Comparison of ENCODE assay signal across 9 mouse cellular contexts in the genomic region with DNA sequence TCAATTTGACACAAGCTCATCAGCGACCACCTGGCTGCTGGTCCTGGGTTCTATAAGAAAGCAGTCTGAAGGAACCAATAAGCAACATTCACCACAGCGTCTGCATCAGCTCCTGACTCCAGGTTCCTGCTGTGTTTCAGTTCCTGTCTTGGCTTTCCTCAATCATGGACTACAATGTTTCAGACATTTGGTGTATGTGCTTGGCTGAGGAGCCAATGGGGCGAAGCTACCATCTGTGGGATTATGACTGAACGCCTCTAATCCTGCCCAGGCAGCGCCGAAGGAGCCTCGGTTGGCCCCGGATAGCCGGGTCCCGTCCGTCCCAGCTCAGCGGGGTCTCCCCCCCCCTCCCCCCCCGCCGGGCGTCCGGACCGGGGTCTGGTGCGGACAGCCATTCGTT. TPM values are rescaled to one million over a fixed set of nuclear protein-coding genes. Genes with fewer than 3 reads are reported as not detected.
DNase-seq lines count a peak whose midpoint lies in the region; ATAC-seq lines count a peak whose summit lies in the region.
"Had no signal": no experiment of that assay in that cellular context is flagged by ENCODE, and none has a peak within 500 bp of the region (broad histone marks: within the 10 kb centered on the region; RNA-seq: fewer than 3 reads in every experiment).

No protein-coding gene starts in this region.

- no peak overlapping the region for H3K4me3 ChIP-seq in midbrain, embryonic 13.5 days (replicated peaks)
- no peak overlapping the region for H3K4me3 ChIP-seq in forebrain, embryonic 13.5 days
- H3K4me3 ChIP-seq: limb, embryonic 15.5 days had no signal

- H3K27ac ChIP-seq in midbrain, embryonic 13.5 days, result no peak overlapping the region
- no peak overlapping the region for H3K27ac ChIP-seq in forebrain, embryonic 13.5 days
- H3K27ac ChIP-seq: limb, embryonic 15.5 days had no signal

- no peak for ATAC-seq in frontal cortex, adult (ENCODE audit: low TSS enrichment)
- ATAC-seq in midbrain, embryonic 13.5 days, result no peak
- ATAC-seq in forebrain, embryonic 13.5 days, result no peak

- H3K4me1 ChIP-seq in midbrain, embryonic 13.5 days (replicated peaks), result peaks cover 13% of the 10 kb centered on the region
- H3K4me1 ChIP-seq in forebrain, embryonic 13.5 days, result peaks cover 20% of the 10 kb centered on the region

- no peak overlapping the region for H3K4me2 ChIP-seq in midbrain, embryonic 13.5 days (replicated peaks)
- no peak overlapping the region for H3K4me2 ChIP-seq in forebrain, embryonic 13.5 days
- H3K4me2 ChIP-seq: limb, embryonic 15.5 days had no signal

- no peak overlapping the region for H3K9ac ChIP-seq in midbrain, embryonic 13.5 days (replicated peaks)
- no peak overlapping the region for H3K9ac ChIP-seq in forebrain, embryonic 13.5 days
- H3K9ac ChIP-seq: limb, embryonic 15.5 days had no signal

- 46% methylated on average over 19 of the region's 19 CpGs for WGBS in midbrain, embryonic 13.5 days
- 60% methylated on average over 19 of the region's 19 CpGs for WGBS in forebrain, embryonic 13.5 days

- no peaks in the 10 kb centered on the region for H3K27me3 ChIP-seq in midbrain, embryonic 13.5 days
- H3K27me3 ChIP-seq in forebrain, embryonic 13.5 days, result no peaks in the 10 kb centered on the region
- H3K27me3 ChIP-seq: limb, embryonic 15.5 days had no signal

- no peaks in the 10 kb centered on the region for H3K9me3 ChIP-seq in midbrain, embryonic 13.5 days
- no peaks in the 10 kb centered on the region for H3K9me3 ChIP-seq in forebrain, embryonic 13.5 days (replicated peaks)
- H3K9me3 ChIP-seq: limb, embryonic 15.5 days had no signal

- DNase-seq in frontal cortex, adult 2 months (ENCODE audit: extremely low spot score in 1 of 2, low spot score in 1 of 2), result peak; percentile 23 to 86
- peak; percentile 62 for DNase-seq in adrenal gland, adult 2 months
- DNase-seq in gastrocnemius, postnatal 14 days, result peak; percentile 76
- peak; percentile 70 for DNase-seq in left cerebral cortex, postnatal 4 days
- peak; percentile 86 for DNase-seq in right cerebral cortex, postnatal 4 days

- intact Hi-C loops in gastrocnemius, postnatal 14 days (cut with DNase I; ENCODE audit: low total_unique reads), result no loop called here
- intact Hi-C loops in left cerebral cortex, postnatal 4 days (cut with DNase I), result no loop called here

- H3K36me3 ChIP-seq in midbrain, embryonic 13.5 days, result no peaks in the 10 kb centered on the region
- H3K36me3 ChIP-seq in forebrain, embryonic 13.5 days (ENCODE audit: poor library complexity, severe bottlenecking), result no peaks in the 10 kb centered on the region
- H3K36me3 ChIP-seq: limb, embryonic 15.5 days had no signal

RNA-seq across cellular contexts. Expression of gene Camsap2, which starts 18.8 kb away (rescaled TPM):
- polyA plus RNA-seq in frontal cortex, adult 2 months (2012; rRNA removed), result 53.6 and 53.7 TPM in 2 replicates
- 10 to 100 TPM; 38.2 to 45.5 TPM for total RNA-seq in adrenal gland, adult 2 months (2021)
- 12.0 and 15.2 TPM in 2 replicates for polyA plus RNA-seq in adrenal gland, adult 2 months (2012; rRNA removed)
- 10 to 100 TPM; 14.7 to 15.8 TPM for total RNA-seq in gastrocnemius, postnatal 14 days (2021)
- 100 to 1,000 TPM; 153 to 159 TPM for total RNA-seq in left cerebral cortex, postnatal 4 days (2021)
- polyA plus RNA-seq in midbrain, embryonic 13.5 days (2015; fragmentation: Nextera tagmentation; extraction: Ambion mirVana), result 28.1 and 29.1 TPM in 2 replicates
- polyA plus RNA-seq in forebrain, embryonic 13.5 days (2015; fragmentation: Nextera tagmentation; extraction: Ambion mirVana), result 22.1 and 23.3 TPM in 2 replicates

RNA-seq across cellular contexts. Expression of gene Ddx59, which starts 50.4 kb away (rescaled TPM):
- 6.6 and 7.8 TPM in 2 replicates for polyA plus RNA-seq in frontal cortex, adult 2 months (2012; rRNA removed)
- total RNA-seq in adrenal gland, adult 2 months (2021), result 10 to 100 TPM; 13.6 to 14.0 TPM
- 0.90 and 1.3 TPM in 2 replicates for polyA plus RNA-seq in adrenal gland, adult 2 months (2012; rRNA removed)
- total RNA-seq in gastrocnemius, postnatal 14 days (2021), result 10 to 100 TPM; 11.5 to 13.3 TPM
- total RNA-seq in left cerebral cortex, postnatal 4 days (2021), result 10 to 100 TPM; 11.2 to 14.1 TPM
- 16.7 and 19.0 TPM in 2 replicates for polyA plus RNA-seq in midbrain, embryonic 13.5 days (2015; fragmentation: Nextera tagmentation; extraction: Ambion mirVana)
- 18.2 and 20.7 TPM in 2 replicates for polyA plus RNA-seq in forebrain, embryonic 13.5 days (2015; fragmentation: Nextera tagmentation; extraction: Ambion mirVana)
